Mouse (Mus musculus) bone marrow, adult 2 months (tissue): Measurements from ENCODE around the gene Dtnb.

ENCODE experiments used
- CTCF ChIP-seq: fragments of 200-500 bp; IDR thresholded peaks from 2 replicates; pipeline ENCODE4 v1.5.1; 2011; ENCODE audit warnings: low read length, control low read depth; ENCODE audit not compliant: control insufficient read depth, insufficient read depth
- POLR2A ChIP-seq: fragments of 200-500 bp; IDR thresholded peaks from 2 replicates; pipeline ENCODE4 v1.6.1; 2011; ENCODE audit warnings: low read depth, mild to moderate bottlenecking, control low read depth, low read length, borderline replicate concordance; ENCODE audit not compliant: control insufficient read depth

GRCm38 (mm10) chr12:3792248-3792647, 220.1 kb downstream of the Dtnb start:
- TF ChIP-seq CTCF = no peak
- TF ChIP-seq POLR2A = no peak
